Mouse (Mus musculus) spleen, adult 2 months (tissue): Measurements from ENCODE around the gene Uts2.

ENCODE experiments used
- CTCF ChIP-seq: fragments of 200-500 bp; IDR thresholded peaks from 2 replicates; pipeline ENCODE4 v1.5.1; 2011; ENCODE audit warnings: mild to moderate bottlenecking, inconsistent platforms; ENCODE audit not compliant: insufficient read depth, insufficient read length, insufficient replicate concordance; ENCODE audit errors: extremely low read depth
- POLR2A ChIP-seq: fragments of 200-500 bp; IDR thresholded peaks from 2 replicates; pipeline ENCODE4 v1.6.1; 2011; ENCODE audit warnings: low read depth, low read length, inconsistent platforms

DNA sequence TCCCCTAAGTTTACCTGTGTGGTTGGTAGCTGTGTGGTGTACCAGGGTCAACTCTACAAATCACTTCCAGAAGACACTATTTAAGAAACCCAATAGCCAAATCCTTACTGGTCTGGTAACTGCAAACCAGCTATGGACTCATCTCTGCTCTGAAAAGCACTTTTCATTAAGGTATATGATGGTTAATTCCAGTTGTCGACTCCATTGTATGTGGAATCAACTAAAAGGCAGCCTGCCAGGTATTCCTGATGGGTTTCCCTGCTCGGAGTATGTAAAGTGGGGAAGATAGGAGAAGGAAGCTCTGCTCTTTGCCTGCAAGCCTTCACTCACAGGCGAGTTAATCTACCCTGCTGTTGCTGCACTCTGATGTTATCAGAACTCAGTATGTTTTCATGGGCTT is 49.6 kb downstream of the Uts2 start:
- TF ChIP-seq POLR2A (no peak), CTCF (no peak)
